Mouse (Mus musculus): ENCODE data around the gene Hist2h2be.
"Not testable (repeated sequence)": the region's sequence is repeated elsewhere in the genome, so short reads cannot be mapped to it uniquely, and the experiment has no call there.

Gene Hist2h2be

DNA sequence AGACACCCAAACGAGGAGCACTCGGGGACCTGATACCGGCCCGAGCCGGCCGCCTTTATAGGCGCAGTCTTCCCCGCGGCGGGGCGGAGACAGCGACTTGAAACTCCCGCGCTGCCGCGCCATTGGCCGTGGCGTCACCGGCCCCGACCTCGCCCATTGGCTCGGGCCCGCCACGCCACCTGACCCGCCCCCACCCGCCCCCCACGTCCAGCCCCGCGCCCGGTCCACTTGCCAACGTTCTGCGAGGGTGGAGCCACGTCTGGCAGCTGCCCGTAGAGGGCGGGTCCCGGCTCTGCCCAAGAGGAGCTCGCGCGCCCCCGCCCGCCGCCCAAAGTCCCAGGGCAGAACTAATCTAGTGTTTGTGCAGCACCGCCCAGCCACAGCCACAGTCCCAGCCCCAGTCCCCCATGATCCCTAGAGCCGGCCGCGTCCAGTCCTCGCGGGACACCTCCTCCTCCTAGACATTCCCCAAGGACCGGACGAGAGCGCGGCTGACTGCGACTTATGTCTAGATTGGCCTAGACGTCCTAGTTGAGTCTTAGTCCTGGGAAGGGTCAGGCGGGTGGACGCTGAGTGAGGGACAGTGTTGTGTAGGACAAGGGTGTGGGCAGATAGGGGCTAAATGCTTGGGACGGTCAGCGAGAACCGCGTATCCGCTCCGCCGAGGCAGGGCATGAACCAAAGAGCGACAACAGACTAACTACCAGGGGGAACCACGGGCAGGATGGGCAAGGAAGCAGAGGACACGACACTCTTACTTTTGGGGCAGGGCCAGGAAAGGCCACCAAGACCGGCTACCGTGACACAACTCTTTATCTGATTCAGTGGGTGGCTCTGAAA is 18.3 kb downstream of the Hist2h2be start, which contains the start of gene Hist2h3c2:
Gene Hist2h3c2, minus strand, starts transcription at position 174 of the 840 bp plus-strand sequence.
- in situ Hi-C loops (cut with MboI, MseI) = not testable (repeated sequence)

DNA sequence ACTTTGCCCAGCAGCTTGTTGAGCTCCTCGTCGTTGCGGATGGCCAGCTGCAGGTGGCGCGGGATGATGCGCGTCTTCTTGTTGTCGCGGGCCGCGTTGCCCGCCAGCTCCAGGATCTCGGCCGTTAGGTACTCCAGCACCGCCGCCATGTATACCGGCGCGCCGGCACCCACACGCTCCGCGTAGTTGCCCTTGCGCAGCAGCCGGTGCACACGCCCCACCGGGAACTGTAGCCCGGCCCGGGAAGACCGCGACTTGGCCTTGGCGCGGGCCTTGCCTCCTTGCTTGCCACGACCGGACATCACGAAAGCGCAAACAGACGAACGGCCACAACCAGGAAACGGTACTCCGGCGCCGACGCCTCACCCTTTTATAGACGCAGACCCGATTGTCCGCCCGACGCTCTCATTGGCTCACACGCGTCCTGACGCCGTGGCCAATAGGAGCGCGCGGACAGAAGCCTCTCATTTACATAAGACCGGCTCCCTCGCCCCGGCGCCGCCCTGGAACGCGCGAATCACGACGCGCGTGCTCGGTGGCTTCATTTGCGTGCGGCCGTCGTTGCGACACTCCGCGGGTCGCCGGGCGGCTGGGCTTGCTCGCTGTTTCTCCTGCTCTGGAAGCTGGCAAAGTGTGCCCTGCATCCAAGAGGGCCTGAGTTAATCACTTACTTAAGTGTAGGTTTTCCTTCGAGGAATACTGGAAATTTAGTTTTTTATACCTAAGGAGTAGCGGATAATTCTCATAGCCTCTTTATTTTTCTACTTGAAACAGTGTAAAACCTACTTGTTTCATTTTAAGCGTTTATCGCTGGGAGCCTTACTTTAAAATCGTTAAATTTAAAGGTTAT is 19.3 kb downstream of the Hist2h2be start, which contains the start of gene Hist2h2aa2:
Gene Hist2h2aa2, minus strand, starts transcription at position 328 of the 850 bp plus-strand sequence.
- in situ Hi-C loops (cut with MboI, MseI) = not testable (repeated sequence)

DNA sequence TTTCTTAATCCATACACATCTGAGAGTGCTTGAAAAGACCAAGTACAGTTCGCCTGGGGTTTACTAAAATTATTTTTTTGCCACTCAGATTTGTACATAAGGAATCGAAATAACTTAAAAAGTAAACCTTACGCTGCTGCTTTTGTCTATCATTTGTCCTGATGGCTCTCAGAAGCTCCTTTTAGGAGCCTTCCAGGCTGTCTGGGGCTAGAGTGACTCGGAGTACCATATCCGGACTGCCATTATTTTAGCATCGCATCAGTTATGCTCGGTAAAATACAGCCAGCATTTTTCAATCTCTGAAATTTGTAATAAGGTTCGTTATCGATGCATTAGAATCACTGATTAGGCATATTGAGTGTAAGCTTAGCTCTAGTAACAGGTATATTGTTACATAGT is 19.9 kb downstream of the Hist2h2be start:
- in situ Hi-C loops (cut with MboI, MseI) = no loop called here

DNA sequence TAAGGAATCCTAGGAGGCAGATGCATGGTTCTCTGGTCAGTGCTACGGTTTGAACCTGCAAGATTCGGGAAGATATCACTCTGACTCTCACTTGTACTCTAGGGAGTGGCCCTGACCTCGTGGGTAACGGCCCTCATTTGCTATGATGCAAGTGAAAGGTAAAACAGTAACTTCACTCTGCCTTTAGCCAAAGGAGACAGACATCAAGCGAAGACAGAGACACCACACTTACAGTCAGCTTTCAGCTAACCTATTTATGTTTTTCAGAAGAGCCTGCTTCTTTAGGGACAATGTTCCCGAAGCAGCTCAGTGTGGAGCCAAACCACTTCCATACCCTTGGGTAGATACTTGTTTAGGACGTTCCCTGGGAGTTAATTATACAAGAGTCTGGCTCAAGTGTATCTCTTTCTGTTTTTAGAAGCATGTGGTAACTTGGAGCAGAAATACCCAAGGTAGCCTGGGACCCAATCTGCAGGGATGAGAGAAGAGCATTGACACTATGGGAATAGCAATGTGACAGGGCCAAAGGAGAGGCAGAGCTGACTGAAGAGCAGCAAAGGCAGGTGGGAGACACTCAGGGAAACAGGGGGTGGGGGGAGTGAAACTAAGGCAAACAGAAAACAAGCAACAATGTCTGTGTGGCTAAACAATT is 23.1 kb downstream of the Hist2h2be start:
- in situ Hi-C loops (cut with MboI, MseI) = no loop called here

DNA sequence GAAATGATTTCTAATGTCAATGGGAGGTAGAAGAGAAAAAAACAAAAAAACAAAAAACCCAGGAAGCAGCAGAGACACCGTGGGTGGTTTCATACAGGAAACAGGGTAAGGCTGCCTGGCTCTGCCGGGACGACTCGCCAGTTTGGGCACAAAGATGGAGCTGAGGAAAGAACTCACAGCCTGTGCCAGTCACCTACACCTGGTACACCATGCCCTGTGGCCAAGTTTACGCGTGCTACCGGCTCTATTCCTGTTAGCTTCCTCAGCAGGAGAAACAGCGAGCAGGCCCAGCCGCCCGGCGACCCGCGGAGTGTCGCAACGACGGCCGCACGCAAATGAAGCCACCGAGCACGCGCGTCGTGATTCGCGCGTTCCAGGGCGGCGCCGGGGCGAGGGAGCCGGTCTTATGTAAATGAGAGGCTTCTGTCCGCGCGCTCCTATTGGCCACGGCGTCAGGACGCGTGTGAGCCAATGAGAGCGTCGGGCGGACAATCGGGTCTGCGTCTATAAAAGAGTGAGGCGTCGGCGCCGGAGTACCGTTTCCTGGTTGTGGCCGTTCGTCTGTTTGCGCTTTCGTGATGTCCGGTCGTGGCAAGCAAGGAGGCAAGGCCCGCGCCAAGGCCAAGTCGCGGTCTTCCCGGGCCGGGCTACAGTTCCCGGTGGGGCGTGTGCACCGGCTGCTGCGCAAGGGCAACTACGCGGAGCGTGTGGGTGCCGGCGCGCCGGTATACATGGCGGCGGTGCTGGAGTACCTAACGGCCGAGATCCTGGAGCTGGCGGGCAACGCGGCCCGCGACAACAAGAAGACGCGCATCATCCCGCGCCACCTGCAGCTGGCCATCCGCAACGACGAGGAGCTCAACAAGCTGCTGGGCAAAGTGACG is 24.3 kb downstream of the Hist2h2be start, which contains the start of gene Hist2h2aa1:
Gene Hist2h2aa1, plus strand, starts transcription at position 495 of the 884 bp plus-strand sequence.
- in situ Hi-C loops (cut with MboI, MseI) = not testable (repeated sequence)

DNA sequence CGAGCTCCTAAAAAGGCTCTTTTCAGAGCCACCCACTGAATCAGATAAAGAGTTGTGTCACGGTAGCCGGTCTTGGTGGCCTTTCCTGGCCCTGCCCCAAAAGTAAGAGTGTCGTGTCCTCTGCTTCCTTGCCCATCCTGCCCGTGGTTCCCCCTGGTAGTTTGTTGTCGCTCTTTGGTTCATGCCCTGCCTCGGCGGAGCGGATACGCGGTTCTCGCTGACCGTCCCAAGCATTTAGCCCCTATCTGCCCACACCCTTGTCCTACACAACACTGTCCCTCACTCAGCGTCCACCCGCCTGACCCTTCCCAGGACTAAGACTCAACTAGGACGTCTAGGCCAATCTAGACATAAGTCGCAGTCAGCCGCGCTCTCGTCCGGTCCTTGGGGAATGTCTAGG is 25.1 kb downstream of the Hist2h2be start:
- in situ Hi-C loops (cut with MboI, MseI) = not testable (repeated sequence)

DNA sequence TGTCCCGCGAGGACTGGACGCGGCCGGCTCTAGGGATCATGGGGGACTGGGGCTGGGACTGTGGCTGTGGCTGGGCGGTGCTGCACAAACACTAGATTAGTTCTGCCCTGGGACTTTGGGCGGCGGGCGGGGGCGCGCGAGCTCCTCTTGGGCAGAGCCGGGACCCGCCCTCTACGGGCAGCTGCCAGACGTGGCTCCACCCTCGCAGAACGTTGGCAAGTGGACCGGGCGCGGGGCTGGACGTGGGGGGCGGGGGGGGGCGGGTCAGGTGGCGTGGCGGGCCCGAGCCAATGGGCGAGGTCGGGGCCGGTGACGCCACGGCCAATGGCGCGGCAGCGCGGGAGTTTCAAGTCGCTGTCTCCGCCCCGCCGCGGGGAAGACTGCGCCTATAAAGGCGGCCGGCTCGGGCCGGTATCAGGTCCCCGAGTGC is 25.5 kb downstream of the Hist2h2be start, which contains the start of gene Hist2h3c1:
Gene Hist2h3c1, plus strand, starts transcription at position 259 of the 430 bp plus-strand sequence.
- in situ Hi-C loops (cut with MboI, MseI) = not testable (repeated sequence)

DNA sequence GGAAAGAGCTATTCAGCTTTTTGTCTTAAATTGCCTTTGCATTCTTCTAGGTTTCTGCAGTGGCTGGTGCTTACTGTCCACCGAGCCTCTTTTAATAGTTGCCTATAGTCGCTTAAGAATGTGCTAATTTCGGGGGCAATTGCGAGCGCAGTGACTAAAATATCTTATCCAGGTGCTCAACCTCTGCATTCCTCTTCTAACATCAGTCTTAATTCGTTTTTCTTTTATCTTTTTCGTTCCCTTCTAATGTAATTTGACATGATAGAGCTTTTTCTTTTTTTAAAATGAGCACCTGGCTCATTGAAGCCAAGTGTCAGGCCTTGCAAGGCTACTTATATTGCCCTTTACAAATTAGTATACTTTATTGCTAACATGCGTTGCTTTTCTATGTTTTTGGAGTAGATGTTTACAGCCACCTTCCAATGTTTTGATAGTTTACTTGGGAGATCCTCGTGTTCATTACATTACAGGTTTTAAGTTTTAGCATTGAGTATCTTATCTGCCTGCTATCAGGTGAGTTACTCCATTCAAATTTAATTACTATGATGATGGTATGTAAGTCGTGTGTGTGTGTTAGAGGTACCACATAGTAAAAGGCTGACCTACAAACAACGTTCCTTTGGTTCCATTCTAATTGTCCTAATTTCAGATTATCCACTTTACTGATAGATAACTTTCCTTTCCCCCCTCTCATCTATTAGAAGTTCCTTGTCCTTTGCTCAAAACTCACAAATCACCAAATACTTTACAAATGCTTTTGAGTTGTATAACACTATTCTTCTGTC is 26.6 kb downstream of the Hist2h2be start:
- in situ Hi-C loops (cut with MboI, MseI) = no loop called here

DNA sequence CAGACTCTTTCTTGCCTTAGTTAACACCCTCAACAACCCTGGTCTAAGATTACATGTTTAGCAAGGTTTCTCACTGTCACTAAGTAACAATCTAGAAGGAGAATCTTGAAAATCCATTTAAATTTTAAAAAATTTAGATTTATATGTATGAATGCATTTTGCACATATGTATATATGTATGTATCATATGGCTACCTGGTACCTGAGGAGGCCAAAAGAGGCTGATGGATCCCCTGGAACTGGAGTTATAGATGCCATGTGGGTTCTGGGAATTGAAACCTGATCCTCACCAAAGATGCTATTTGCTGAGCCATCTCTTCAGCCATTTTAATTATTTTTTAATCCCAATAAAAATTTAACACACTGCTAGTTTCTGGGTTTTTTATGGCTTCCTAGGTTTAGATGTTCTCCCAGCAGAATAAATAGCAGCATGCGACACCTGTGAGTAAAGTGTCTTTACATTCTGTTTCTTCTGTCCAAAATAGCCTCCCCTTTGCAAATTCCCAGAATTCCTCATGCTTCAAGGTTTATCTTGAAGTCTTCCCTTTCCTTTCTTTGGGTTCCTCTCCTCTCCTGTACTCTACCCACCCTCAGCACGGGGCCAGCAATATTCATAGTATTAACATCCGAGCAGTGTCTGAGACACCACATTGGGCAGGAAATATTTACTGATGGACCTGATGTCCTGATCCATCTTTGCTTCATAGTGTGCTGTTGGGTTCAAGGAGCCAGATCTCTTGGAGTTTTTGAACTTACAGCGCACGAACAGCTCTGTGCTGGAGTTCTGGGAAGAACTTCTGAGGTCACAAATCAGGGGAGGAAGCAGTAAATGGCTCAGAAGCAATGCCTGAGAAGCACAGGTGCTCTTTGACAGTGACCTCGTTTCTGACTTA is 27.5 kb downstream of the Hist2h2be start:
- in situ Hi-C loops (cut with MboI, MseI) = no loop called here

DNA sequence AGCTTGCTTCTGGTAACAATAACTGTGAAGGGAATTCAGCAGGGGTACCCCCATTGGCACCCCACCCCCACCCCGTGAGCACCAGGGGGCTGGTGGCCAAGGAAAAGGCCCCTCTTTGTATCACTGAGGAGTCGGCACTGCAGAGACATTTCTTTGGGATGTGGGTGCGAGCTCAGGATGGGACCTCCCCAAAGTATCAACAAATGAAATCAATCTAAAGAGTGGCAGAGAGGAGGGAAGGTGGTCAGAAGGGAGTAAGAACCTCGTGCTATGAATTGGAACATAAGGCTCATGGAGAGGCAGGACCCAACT is 28.1 kb downstream of the Hist2h2be start:
- in situ Hi-C loops (cut with MboI, MseI) = no loop called here

DNA sequence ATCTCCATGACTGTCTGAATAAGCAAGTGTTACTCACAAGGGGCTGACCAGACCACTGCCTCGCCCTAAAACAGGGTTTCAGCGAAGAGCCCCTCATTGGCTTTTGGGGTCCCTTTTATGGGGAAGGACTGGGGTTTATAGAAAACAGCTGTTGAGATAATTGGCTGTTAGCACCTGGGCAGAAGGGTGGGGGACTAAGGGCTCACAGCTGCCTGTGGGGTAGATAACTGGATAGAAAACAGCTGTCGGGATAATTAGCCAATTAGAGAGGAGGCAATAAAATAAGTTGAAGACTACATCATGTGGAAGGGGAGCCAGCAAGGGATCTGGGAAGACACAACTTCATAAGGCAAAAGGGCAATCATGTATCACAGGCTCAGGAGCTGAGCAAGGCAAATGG is 30.0 kb downstream of the Hist2h2be start:
- in situ Hi-C loops (cut with MboI, MseI) = no loop called here

DNA sequence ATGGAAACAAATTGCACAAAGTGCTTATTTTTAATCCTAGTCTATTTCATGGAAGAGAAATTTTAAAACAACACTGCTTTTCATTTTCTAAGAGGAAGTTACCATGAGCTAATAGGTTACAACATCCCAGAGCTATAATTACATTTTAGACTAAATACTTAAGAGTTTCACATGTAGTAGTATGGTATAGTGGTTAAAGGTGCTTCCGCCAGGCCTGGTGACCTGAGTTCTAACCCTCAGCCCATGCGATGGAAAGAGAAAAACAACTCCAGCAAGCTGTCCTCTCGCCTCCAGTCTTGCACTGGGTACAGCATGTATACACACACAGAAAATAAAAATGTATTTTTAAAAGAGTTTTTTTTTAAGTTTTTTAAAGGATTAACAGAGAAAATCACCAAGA is 30.9 kb downstream of the Hist2h2be start:
- in situ Hi-C loops (cut with MboI, MseI) = no loop called here

DNA sequence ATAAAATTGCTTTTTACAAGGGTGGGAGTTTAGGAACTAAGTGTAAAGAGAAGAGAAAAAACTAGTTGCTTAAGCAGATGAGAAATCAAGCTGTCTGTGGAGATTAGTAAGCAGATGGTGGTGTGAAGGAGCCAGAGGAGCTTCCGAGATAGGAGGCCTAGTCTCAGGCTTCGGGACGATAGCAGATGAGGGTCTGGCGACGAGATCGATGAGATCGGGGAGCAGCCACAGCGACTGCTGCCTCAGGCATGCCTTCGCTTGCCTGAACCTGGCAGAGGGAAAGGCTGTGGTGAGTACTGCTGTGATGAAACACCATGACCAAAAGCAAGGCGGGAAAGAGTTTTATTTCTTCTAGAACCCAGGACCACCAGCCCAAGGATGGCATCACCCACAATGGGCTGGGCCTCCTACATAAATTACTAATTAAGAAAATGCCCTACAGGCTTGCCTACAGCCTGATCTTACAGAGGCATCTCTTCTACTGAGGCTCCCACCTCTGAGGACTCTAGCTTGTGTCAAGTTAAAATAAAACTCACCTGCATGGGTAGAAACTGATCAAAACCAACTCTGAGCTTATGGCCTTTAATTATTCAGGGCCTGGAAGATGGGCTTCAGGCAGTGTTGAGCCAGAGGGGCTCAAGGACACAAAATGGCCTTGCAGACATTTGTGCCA is 33.9 kb downstream of the Hist2h2be start:
- in situ Hi-C loops (cut with MboI, MseI) = no loop called here

DNA sequence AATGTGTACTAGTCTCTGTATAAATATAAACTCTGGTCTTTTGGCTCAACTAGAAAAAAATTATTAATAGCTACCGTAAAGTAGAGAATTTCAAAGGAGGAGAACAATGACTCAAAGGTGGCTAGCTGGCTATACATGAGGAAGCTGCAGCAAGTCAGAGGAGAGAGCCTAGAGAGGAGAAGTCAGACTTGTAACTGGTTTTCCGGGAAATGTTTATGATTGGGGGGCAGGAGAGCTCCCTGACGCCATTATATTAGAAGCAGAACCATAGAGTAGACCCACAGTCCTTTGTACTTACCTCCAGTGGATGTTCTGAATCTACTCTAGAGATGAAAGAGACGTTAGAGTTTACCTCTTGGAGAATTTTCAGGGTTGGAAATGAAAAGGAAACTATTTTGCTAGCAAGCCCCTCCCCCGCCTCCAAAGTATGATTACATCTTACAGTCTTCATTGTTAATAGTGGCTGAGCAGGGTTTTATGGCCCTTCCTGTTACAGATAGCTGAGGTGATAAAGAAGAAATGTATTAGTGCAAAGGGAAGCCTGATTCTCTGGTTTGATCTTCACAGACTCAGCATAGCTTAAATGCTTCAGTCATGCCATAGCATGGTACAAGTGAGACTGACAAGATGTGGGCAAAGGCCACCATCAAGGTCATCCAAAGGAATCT is 35.1 kb downstream of the Hist2h2be start:
- in situ Hi-C loops (cut with MboI, MseI) = no loop called here

DNA sequence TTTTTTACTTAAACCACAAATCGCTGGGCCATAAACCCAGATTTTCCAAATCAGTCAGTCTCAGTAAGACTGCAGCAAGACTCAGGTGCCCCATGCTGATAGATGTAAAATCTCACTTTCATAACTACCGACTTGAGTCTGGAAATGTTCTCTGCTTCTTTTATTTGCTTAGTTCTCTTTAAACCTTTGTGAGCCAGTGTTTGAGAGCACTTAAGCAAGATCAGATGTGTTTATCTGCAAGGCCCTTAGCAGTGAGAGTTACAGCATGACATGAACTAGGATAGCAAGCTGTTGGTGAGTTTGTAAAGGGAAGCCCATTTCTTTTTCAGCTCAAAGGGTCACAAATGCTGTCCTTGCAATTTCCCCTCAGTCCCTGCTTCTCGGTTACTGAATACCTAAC is 36.3 kb downstream of the Hist2h2be start:
- in situ Hi-C loops (cut with MboI, MseI) = no loop called here

DNA sequence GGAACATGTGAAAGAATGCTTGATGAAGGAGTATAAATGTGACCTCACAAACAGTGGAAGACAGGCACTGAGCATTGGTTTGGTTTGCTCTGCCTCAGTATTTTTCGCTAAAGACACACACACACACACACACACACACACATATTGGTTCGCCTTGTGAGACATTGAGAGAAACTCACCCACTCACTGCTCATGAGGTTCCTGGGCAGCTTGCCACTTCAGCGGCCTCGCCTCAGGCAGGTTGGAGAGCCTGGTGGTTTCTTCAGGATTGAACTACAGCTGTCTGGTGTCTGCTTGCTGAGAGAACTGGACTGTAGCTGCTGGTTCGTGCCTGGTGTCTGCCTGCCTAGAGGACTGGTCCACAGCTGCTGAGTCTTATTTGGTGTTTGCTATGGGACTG is 39.3 kb downstream of the Hist2h2be start:
- in situ Hi-C loops (cut with MboI, MseI) = no loop called here

DNA sequence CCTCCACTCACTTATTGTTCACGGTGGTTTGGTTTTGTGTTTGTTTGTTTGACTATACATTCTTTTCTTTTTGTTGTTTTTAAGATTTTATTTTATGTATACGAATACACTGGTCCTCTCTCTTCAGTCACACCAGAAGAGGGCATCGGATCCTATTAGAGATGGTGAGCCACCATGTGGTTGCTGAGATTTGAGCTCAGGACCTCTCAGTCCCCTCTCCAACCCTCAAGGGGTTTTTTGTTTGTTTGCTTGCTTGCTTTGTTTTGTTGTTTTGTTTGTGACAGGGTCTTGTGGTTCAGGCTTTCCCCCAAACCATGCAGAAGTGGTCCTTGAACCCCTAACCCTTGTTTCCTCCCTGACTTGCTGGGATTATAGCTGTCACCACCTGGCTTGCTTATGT is 40.7 kb downstream of the Hist2h2be start:
- in situ Hi-C loops (cut with MboI, MseI) = no loop called here

Measured in regulatory T cell (primary cell).